Mouse (Mus musculus) cerebellum, adult 2 months (tissue): ENCODE measurements at regions not wholly inside any gene's neighbourhood (a gene's known extent, or its start where the extent isn't known, plus 50 kb on each side); places are given as distances from the start of the nearest gene placed in this dataset.

Source experiments
- DNase-seq, 2 experiments: peaks; one replicate each; pipeline ENCODE4 v3.0.0; 2021
- H3K27ac ChIP-seq: fragments of 200-500 bp; 2 replicates; pipeline ENCODE4 v1.5.1; 2012; ENCODE audit warnings: low read length, control low read depth, inconsistent platforms; ENCODE audit not compliant: insufficient read depth
- H3K27me3 ChIP-seq: fragments of 200-500 bp; 2 replicates; pipeline ENCODE4 v1.6.1; 2012; ENCODE audit warnings: inconsistent platforms, mild to moderate bottlenecking, low read length, moderate library complexity; ENCODE audit not compliant: control insufficient read depth, insufficient read depth
- H3K4me1 ChIP-seq: fragments of 200-500 bp; 2 replicates; pipeline ENCODE4 v1.6.1; 2011; ENCODE audit warnings: low read length; ENCODE audit not compliant: control insufficient read depth, insufficient read depth
- H3K4me3 ChIP-seq: fragments of 200-500 bp; replicated peaks from 2 replicates; pipeline ENCODE3; 2011; ENCODE audit warnings: mild to moderate bottlenecking, low read depth, low read length, control low read depth; ENCODE audit not compliant: insufficient read depth
- CTCF ChIP-seq: fragments of 200-500 bp; IDR thresholded peaks from 2 replicates; pipeline ENCODE4 v1.5.1; 2011; ENCODE audit warnings: low read depth, mild to moderate bottlenecking, control low read depth, low read length, moderate library complexity, borderline replicate concordance; ENCODE audit not compliant: insufficient read depth
- POLR2A ChIP-seq: fragments of 200-500 bp; IDR thresholded peaks from 2 replicates; pipeline ENCODE4 v1.6.1; 2011; ENCODE audit warnings: low read length, control low read depth, borderline replicate concordance; ENCODE audit not compliant: insufficient read depth
- WGBS: fragments of 180-500 bp; shearing (Covaris S2); methylation state at CpG from one replicate; pipeline ENCODE4 v1.1.7; 2018; 5-methylcytosine and 5-hydroxymethylcytosine counted together

DNA sequence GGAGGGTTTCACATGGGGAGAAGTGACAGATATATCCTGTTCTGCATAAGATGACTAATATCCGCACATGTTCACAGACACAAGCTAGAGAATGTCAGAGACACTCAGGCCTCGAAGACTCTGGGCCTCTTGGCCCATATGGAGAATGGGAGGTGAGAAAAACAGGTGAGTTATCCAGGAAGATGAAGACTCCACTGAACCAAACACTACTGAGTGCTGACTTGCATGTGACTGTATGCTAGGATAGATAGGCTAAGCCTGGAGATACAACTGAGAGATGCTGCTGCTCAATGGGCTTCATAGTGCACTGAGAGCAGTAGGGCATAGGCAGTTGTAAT is 98.2 kb upstream of the Otud7a start:
- Histone ChIP-seq H3K4me3 (no peak overlapping the region), H3K27ac (no peak overlapping the region), H3K27me3 (no peaks in the 10 kb centered on the region), H3K4me1 (no peaks in the 10 kb centered on the region)
- TF ChIP-seq POLR2A = no peak
- TF ChIP-seq CTCF = no peak
- 93% methylated on average over 2 of the region's 2 CpGs for WGBS
- DNase-seq = no peak
